Mouse (Mus musculus) E14TG2a.4 (cell line): Measurements from ENCODE around the gene Adamts18.

Source experiments
- H3K27me3 ChIP-seq: 2 replicates; pipeline ENCODE4 v1.6.1; 2014; ENCODE audit warnings: low read length, control low read depth; ENCODE audit not compliant: insufficient read depth
- H3K36me3 ChIP-seq: 2 replicates; pipeline ENCODE4 v1.6.1; 2014; ENCODE audit warnings: low read length, control low read depth; ENCODE audit not compliant: insufficient read depth
- H3K4me1 ChIP-seq: replicated peaks from 2 replicates; pipeline ENCODE4 v1.6.1; 2014; ENCODE audit warnings: low read depth, low read length, control low read depth
- H3K4me3 ChIP-seq: replicated peaks from 2 replicates; pipeline ENCODE4 v1.5.1; 2014; ENCODE audit warnings: mild to moderate bottlenecking, low read length
- H3K9me3 ChIP-seq: 2 replicates; pipeline ENCODE4 v1.6.1; 2014; ENCODE audit warnings: low read length, control low read depth
- CTCF ChIP-seq: conservative IDR thresholded peaks from 2 replicates; pipeline ENCODE4 v1.5.1; 2014; ENCODE audit warnings: low read length
- NANOG ChIP-seq: IDR thresholded peaks from 2 replicates; pipeline ENCODE4 v1.6.1; 2014; ENCODE audit warnings: borderline replicate concordance, low read length, mixed read lengths
- POU5F1 ChIP-seq: IDR thresholded peaks from 2 replicates; pipeline ENCODE4 v1.6.1; 2014; ENCODE audit warnings: low read length, borderline replicate concordance

Adamts18 gene

GRCm38 (mm10) chr8:113672599-113673255 lies 175.8 kb downstream of the Adamts18 start:
- Histone ChIP-seq H3K4me1 (no peaks in the 10 kb centered on the region), H3K4me3 (no peak overlapping the region), H3K27me3 (0 out of 2 replicates have a peak, but pooled peaks cover 3% of the 10 kb centered on the region), H3K9me3 (no peaks in the 10 kb centered on the region), H3K36me3 (no peaks in the 10 kb centered on the region)
- no peak for TF ChIP-seq POU5F1
- TF ChIP-seq NANOG = no peak
- no peak for TF ChIP-seq CTCF

GRCm38 (mm10) chr8:113669924-113670323 lies 178.6 kb downstream of the Adamts18 start:
- no peaks in the 10 kb centered on the region for H3K4me1 ChIP-seq
- no peaks in the 10 kb centered on the region for H3K9me3 ChIP-seq
- TF ChIP-seq POU5F1 (no peak), CTCF (no peak), NANOG (no peak)
- H3K36me3 ChIP-seq = no peaks in the 10 kb centered on the region
- H3K27me3 ChIP-seq = peaks cover 7% of the 10 kb centered on the region; the same call in 1 of the 2 replicates
- H3K4me3 ChIP-seq = no peak overlapping the region

GRCm38 (mm10) chr8:113666714-113667432 lies 181.7 kb downstream of the Adamts18 start:
- H3K9me3 ChIP-seq = no peaks in the 10 kb centered on the region
- TF ChIP-seq POU5F1 (no peak), CTCF (no peak), NANOG (no peak)

GRCm38 (mm10) chr8:113665951-113666350 lies 182.6 kb downstream of the Adamts18 start:
- H3K4me1 ChIP-seq = no peaks in the 10 kb centered on the region
- H3K4me3 ChIP-seq = no peak overlapping the region
- TF ChIP-seq CTCF (no peak), POU5F1 (no peak), NANOG (no peak)
- H3K9me3 ChIP-seq = no peaks in the 10 kb centered on the region
- H3K36me3 ChIP-seq = no peaks in the 10 kb centered on the region
- H3K27me3 ChIP-seq = peaks cover 7% of the 10 kb centered on the region; the same call in 1 of the 2 replicates

More at GRCm38 (mm10) chr8:113666714-113667432, 181.7 kb downstream of the Adamts18 start:
- Histone ChIP-seq H3K27me3 (peaks cover 7% of the 10 kb centered on the region; the same call in 1 of the 2 replicates), H3K36me3 (no peaks in the 10 kb centered on the region), H3K4me3 (no peak overlapping the region), H3K4me1 (no peaks in the 10 kb centered on the region)

- TF ChIP-seq NANOG (no peak), POU5F1 (no peak), CTCF (no peak)
- no peak overlapping the region for H3K4me3 ChIP-seq
Observed at GRCm38 (mm10) chr8:113665036-113665435, 183.5 kb downstream of the Adamts18 start.

GRCm38 (mm10) chr8:113664544-113664943 lies 184.0 kb downstream of the Adamts18 start:
- H3K4me1 ChIP-seq = no peaks in the 10 kb centered on the region
- no peak overlapping the region for H3K4me3 ChIP-seq
- H3K27me3 ChIP-seq = peaks cover 7% of the 10 kb centered on the region; the same call in 1 of the 2 replicates
- no peaks in the 10 kb centered on the region for H3K9me3 ChIP-seq
- no peaks in the 10 kb centered on the region for H3K36me3 ChIP-seq
- peak; percentile 69 for TF ChIP-seq CTCF
- no peak for TF ChIP-seq NANOG

More at GRCm38 (mm10) chr8:113665036-113665435, 183.5 kb downstream of the Adamts18 start:
- H3K27me3 ChIP-seq = peaks cover 7% of the 10 kb centered on the region; the same call in 1 of the 2 replicates
- no peaks in the 10 kb centered on the region for H3K4me1 ChIP-seq
- no peaks in the 10 kb centered on the region for H3K9me3 ChIP-seq
- no peaks in the 10 kb centered on the region for H3K36me3 ChIP-seq

- no peaks in the 10 kb centered on the region for H3K9me3 ChIP-seq
- peaks cover 7% of the 10 kb centered on the region; the same call in 1 of the 2 replicates for H3K27me3 ChIP-seq
- no peak for TF ChIP-seq CTCF
- TF ChIP-seq NANOG = no peak
- no peak for TF ChIP-seq POU5F1
- H3K4me1 ChIP-seq = no peaks in the 10 kb centered on the region
- H3K36me3 ChIP-seq = no peaks in the 10 kb centered on the region
- H3K4me3 ChIP-seq = no peak overlapping the region
Observed at GRCm38 (mm10) chr8:113660128-113660527, 188.4 kb downstream of the Adamts18 start.

GRCm38 (mm10) chr8:113656681-113657298 lies 191.7 kb downstream of the Adamts18 start:
- Histone ChIP-seq H3K4me3 (no peak overlapping the region), H3K9me3 (peaks cover 8% of the 10 kb centered on the region), H3K27me3 (peaks cover 25% of the 10 kb centered on the region), H3K4me1 (no peaks in the 10 kb centered on the region), H3K36me3 (no peaks in the 10 kb centered on the region)
- TF ChIP-seq POU5F1 (no peak), NANOG (no peak), CTCF (no peak)
